Mouse (Mus musculus) liver, embryonic 14.5 days (tissue): Measurements from ENCODE around the gene Epha4. TPM values are rescaled to one million over a fixed set of nuclear protein-coding genes. Genes with fewer than 3 reads are reported as not detected.

Experiments used
- ATAC-seq: fragments of 200-750 bp; cut with Nextera tagmentation; 2 replicates; pipeline ENCODE4 v1.8.0; 2017; ENCODE audit warnings: moderate number of reproducible peaks, mild to moderate bottlenecking, moderate library complexity; ENCODE audit not compliant: insufficient read depth
- DNase-seq, 3 experiments: peaks; one replicate each; pipeline ENCODE4 v3.0.0-alpha.2; 2012 to 2013; ENCODE audit warnings: low read depth in 3 of 3, low spot score in 3 of 3
- H3K27ac ChIP-seq: fragments of 300-500 bp; sonication (generic); 2 replicates; pipeline ENCODE4 v1.5.1; 2014; ENCODE audit warnings: moderate library complexity, mild to moderate bottlenecking, control low read depth, inconsistent platforms
- H3K27me3 ChIP-seq: fragments of 300-500 bp; sonication (generic); 2 replicates; pipeline ENCODE4 v1.6.1; 2014; ENCODE audit warnings: mild to moderate bottlenecking, low read length, moderate library complexity; ENCODE audit not compliant: control insufficient read depth, insufficient read depth
- H3K36me3 ChIP-seq: fragments of 300-500 bp; sonication (generic); replicated peaks from 2 replicates; pipeline ENCODE4 v1.6.1; 2014; ENCODE audit warnings: low read depth; ENCODE audit not compliant: control insufficient read depth, insufficient read depth
- H3K4me1 ChIP-seq, 2 experiments: fragments of 200-500 bp in 1 of 2; fragments of 300-500 bp in 1 of 2; sonication (generic) in 1 of 2; replicated peaks; 2 replicates each; pipeline ENCODE4 v1.6.1; 2012 to 2014; ENCODE audit warnings: antibody characterized with exemption in 1 of 2, inconsistent platforms in 1 of 2, low read length in 1 of 2; ENCODE audit not compliant: control insufficient read depth in 2 of 2, insufficient read depth in 2 of 2
- H3K4me2 ChIP-seq: fragments of 300-500 bp; sonication (generic); 2 replicates; pipeline ENCODE4 v1.6.1; 2014; ENCODE audit warnings: low read depth, mild to moderate bottlenecking, control low read depth, moderate library complexity
- H3K4me3 ChIP-seq, 2 experiments: fragments of 200-500 bp in 1 of 2; fragments of 300-500 bp in 1 of 2; sonication (generic) in 1 of 2; 2 replicates each; pipeline ENCODE4 v1.5.1; 2012 to 2014; ENCODE audit warnings: low read depth in 2 of 2, low read length in 2 of 2, mild to moderate bottlenecking in 2 of 2, control low read depth in 1 of 2, inconsistent platforms in 1 of 2, moderate library complexity in 1 of 2; ENCODE audit not compliant: insufficient read depth in 1 of 2
- H3K9ac ChIP-seq: fragments of 300-500 bp; sonication (generic); replicated peaks from 2 replicates; pipeline ENCODE4 v1.6.1; 2014; ENCODE audit warnings: mild to moderate bottlenecking, control low read depth, moderate library complexity
- H3K9me3 ChIP-seq: fragments of 300-500 bp; sonication (generic); 2 replicates; pipeline ENCODE4 v1.6.1; 2016; ENCODE audit warnings: low read length, mixed read lengths; ENCODE audit not compliant: control insufficient read depth
- CTCF ChIP-seq: IDR thresholded peaks from 2 replicates; pipeline ENCODE4 v1.5.1; 2016; ENCODE audit warnings: antibody characterized with exemption, low read depth, control low read depth
- EP300 ChIP-seq: IDR thresholded peaks from 2 replicates; pipeline ENCODE4 v1.6.1; 2016; ENCODE audit warnings: antibody characterized with exemption, low read depth
- WGBS: fragments of 180-500 bp; shearing (Covaris S2); extraction: QIAGEN DNeasy Blood & Tissue Kit; methylation state at CpG from one replicate; pipeline ENCODE4 v1.1.7; 2014; ENCODE audit not compliant: insufficient replicate concordance; 5-methylcytosine and 5-hydroxymethylcytosine counted together
- polyA plus RNA-seq, 2 experiments: library from polyadenylated mRNA; depleted of rRNA in 1 of 2; stranded (reverse) in 1 of 2; unstranded in 1 of 2; fragments of >200 nt; fragmentation: Nextera tagmentation in 1 of 2; extraction: Ambion mirVana in 1 of 2; gene quantifications; 2 replicates each; pipeline versions ENCODE4 v1.2.1 to v1.2.3; 2012 to 2014

Epha4 gene
- polyA plus RNA-seq, 2 experiments, result 0.22 to 0.50 TPM

- TF ChIP-seq CTCF (no peak), EP300 (no peak)
- Histone ChIP-seq H3K9me3 (no peaks in the 10 kb centered on the region), H3K27ac (no peak overlapping the region), H3K9ac (no peak overlapping the region), H3K36me3 (no peaks in the 10 kb centered on the region), H3K27me3 (no peaks in the 10 kb centered on the region), H3K4me3 (no peak overlapping the region), H3K4me1 (no peaks in the 10 kb centered on the region), H3K4me2 (no peak overlapping the region)
- DNase-seq (no peak), ATAC-seq (no peak)
- WGBS, result 36% methylated on average over 3 of the region's 3 CpGs
Observed at GRCm38 (mm10) chr1:77544279-77544678, 29.4 kb upstream of the Epha4 start.

GRCm38 (mm10) chr1:77539945-77540344 is 25.1 kb upstream of the Epha4 start:
- DNase-seq (no peak), ATAC-seq (no peak)
- Histone ChIP-seq H3K4me3 (no peak overlapping the region), H3K27ac (no peak overlapping the region), H3K9ac (no peak overlapping the region), H3K27me3 (no peaks in the 10 kb centered on the region), H3K4me1 (no peaks in the 10 kb centered on the region), H3K36me3 (no peaks in the 10 kb centered on the region), H3K9me3 (no peaks in the 10 kb centered on the region), H3K4me2 (no peak overlapping the region)
- TF ChIP-seq EP300 (no peak), CTCF (no peak)
- 69% methylated on average over 12 of the region's 12 CpGs for WGBS

GRCm38 (mm10) chr1:77538559-77538958 is 23.7 kb upstream of the Epha4 start:
- no peak for ATAC-seq
- no peak overlapping the region for H3K27ac ChIP-seq
- 43% methylated on average over 2 of the region's 2 CpGs for WGBS
- H3K4me3 ChIP-seq, result no peak overlapping the region
- H3K27me3 ChIP-seq, result no peaks in the 10 kb centered on the region
- DNase-seq, result no peak
- H3K36me3 ChIP-seq, result no peaks in the 10 kb centered on the region
- no peak overlapping the region for H3K4me2 ChIP-seq
- H3K9me3 ChIP-seq, result no peaks in the 10 kb centered on the region
- H3K9ac ChIP-seq, result no peak overlapping the region
- TF ChIP-seq CTCF, result no peak
- TF ChIP-seq EP300, result no peak
- no peaks in the 10 kb centered on the region for H3K4me1 ChIP-seq

- Histone ChIP-seq H3K27me3 (no peaks in the 10 kb centered on the region), H3K4me2 (no peak overlapping the region), H3K9me3 (no peaks in the 10 kb centered on the region), H3K27ac (no peak overlapping the region), H3K4me1 (no peaks in the 10 kb centered on the region), H3K9ac (no peak overlapping the region), H3K36me3 (no peaks in the 10 kb centered on the region), H3K4me3 (no peak overlapping the region)
- ATAC-seq, result no peak
- TF ChIP-seq EP300, result no peak
- TF ChIP-seq CTCF, result no peak
- 59% methylated on average over 5 of the region's 5 CpGs for WGBS
- no peak for DNase-seq
Observed at GRCm38 (mm10) chr1:77535905-77536304, 21.0 kb upstream of the Epha4 start.

- DNase-seq (no peak), ATAC-seq (no peak)
- 30% methylated on average over 6 of the region's 6 CpGs for WGBS
Observed at GRCm38 (mm10) chr1:77532576-77533183, 17.8 kb upstream of the Epha4 start.

More at GRCm38 (mm10) chr1:77532576-77533183, 17.8 kb upstream of the Epha4 start:
- H3K4me3 ChIP-seq, result no peak overlapping the region
- TF ChIP-seq EP300 (no peak), CTCF (no peak)
- no peaks in the 10 kb centered on the region for H3K4me1 ChIP-seq
- no peak overlapping the region for H3K9ac ChIP-seq
- no peaks in the 10 kb centered on the region for H3K9me3 ChIP-seq
- no peak overlapping the region for H3K4me2 ChIP-seq
- no peak overlapping the region for H3K27ac ChIP-seq
- H3K36me3 ChIP-seq, result no peaks in the 10 kb centered on the region
- H3K27me3 ChIP-seq, result no peaks in the 10 kb centered on the region
